In the genomic region with DNA sequence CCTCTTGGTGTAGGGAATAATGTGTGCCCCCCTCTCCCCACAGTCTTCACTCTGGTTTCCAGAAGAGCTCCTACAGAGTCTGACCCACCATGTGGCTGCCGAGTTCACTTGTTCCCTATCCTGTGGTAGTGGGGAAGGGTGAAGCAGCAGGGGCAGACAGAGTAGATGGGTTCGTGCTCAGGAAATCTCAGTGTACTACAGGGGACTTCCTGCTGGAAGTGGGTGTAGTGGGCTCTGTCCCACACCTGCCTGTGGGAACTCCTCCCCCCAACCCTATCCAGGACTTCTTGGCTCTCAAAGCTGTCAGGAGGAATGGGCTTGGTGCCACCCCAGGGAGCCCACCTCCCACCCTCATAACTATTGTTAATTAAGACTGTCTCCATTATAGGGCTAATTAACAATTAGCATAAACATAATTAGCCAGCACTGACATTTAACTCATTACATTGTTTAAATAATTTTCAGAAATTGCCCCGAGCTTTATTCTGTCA, we compare ENCODE assay signal across 30 mouse cellular contexts. TPM values are rescaled to one million over a fixed set of nuclear protein-coding genes. Genes with fewer than 3 reads are reported as not detected.
"Had no signal": no experiment of that assay in that cellular context is flagged by ENCODE, and none has a peak within 500 bp of the region (broad histone marks: within the 10 kb centered on the region; RNA-seq: fewer than 3 reads in every experiment).

No protein-coding gene starts in this region.

- ATAC-seq: liver, embryonic 12.5 days; midbrain, embryonic 15.5 days had no signal

- H3K4me3 ChIP-seq: layer of hippocampus, adult 2 months; limb, embryonic 10.5 days; limb, embryonic 13.5 days; liver, embryonic 12.5 days; liver, embryonic 15.5 days; lung, embryonic 15.5 days; megakaryocyte, embryonic 14.5 days; midbrain, embryonic 15.5 days; neural tube, embryonic 12.5 days; neural tube, embryonic 15.5 days had no signal

- H3K27ac ChIP-seq: kidney, postnatal 0 days; layer of hippocampus, adult 2 months; limb, embryonic 10.5 days; limb, embryonic 13.5 days; liver, embryonic 12.5 days; liver, embryonic 15.5 days; lung, embryonic 15.5 days; midbrain, embryonic 15.5 days; neural tube, embryonic 12.5 days; neural tube, embryonic 15.5 days; stomach, postnatal 0 days had no signal

- DNase-seq: kidney, postnatal 25 days; layer of hippocampus, adult 9-11 months; liver; lung, adult 18-20 months; lung, postnatal 10 days; lung, postnatal 36 days; right cerebral cortex, adult 18-20 months; right cerebral cortex, postnatal 14 days; right cerebral cortex, postnatal 4 days; thymus, adult 2 months; thymus, postnatal 14 days; thymus, postnatal 4 days had no signal

- H3K27me3 ChIP-seq: liver, embryonic 12.5 days; liver, embryonic 15.5 days; lung, embryonic 15.5 days; midbrain, embryonic 15.5 days had no signal

- H3K4me1 ChIP-seq: limb, embryonic 13.5 days; liver, embryonic 12.5 days; liver, embryonic 15.5 days; lung, embryonic 15.5 days; midbrain, embryonic 15.5 days; neural tube, embryonic 12.5 days had no signal

- H3K4me2 ChIP-seq: limb, embryonic 13.5 days; liver, embryonic 12.5 days; liver, embryonic 15.5 days; lung, embryonic 15.5 days; midbrain, embryonic 11.5 days; midbrain, embryonic 15.5 days; neural tube, embryonic 12.5 days; neural tube, embryonic 15.5 days had no signal

- H3K9ac ChIP-seq: limb, embryonic 13.5 days; liver, embryonic 12.5 days; liver, embryonic 15.5 days; lung, embryonic 15.5 days; midbrain, embryonic 15.5 days; neural tube, embryonic 12.5 days; neural tube, embryonic 15.5 days had no signal

- H3K9me3 ChIP-seq: limb, embryonic 10.5 days; limb, embryonic 13.5 days; liver, embryonic 12.5 days; liver, embryonic 15.5 days; lung, embryonic 15.5 days; megakaryocyte, embryonic 14.5 days; midbrain, embryonic 15.5 days; neural tube, embryonic 12.5 days; neural tube, embryonic 15.5 days had no signal

- H3K36me3 ChIP-seq: limb, embryonic 10.5 days; limb, embryonic 13.5 days; liver, embryonic 12.5 days; liver, embryonic 15.5 days; lung, embryonic 15.5 days; midbrain, embryonic 15.5 days; neural tube, embryonic 12.5 days; neural tube, embryonic 15.5 days had no signal

RNA-seq across cellular contexts. Expression of gene Nkx1-1, which starts 24.4 kb away (rescaled TPM):
- total RNA-seq: layer of hippocampus, adult 2 months; layer of hippocampus, postnatal 25 days; left cerebral cortex, adult 18-20 months; left cerebral cortex, postnatal 25 days had no signal
- polyA plus RNA-seq: kidney, postnatal 0 days; large intestine, adult 2 months; limb, embryonic 10.5 days; limb, embryonic 13.5 days; liver, embryonic 12.5 days; liver, embryonic 15.5 days; lung, embryonic 15.5 days; midbrain, embryonic 15.5 days; stomach, embryonic 14.5 days; stomach, postnatal 0 days; thymus, adult 2 months had no signal
